Mouse (Mus musculus) MEL-GATA-1-ER (cell line): ENCODE measurements around the gene Teddm2.

ENCODE experiments used
- DNase-seq: peaks from one replicate; pipeline ENCODE4 v3.0.0-alpha.2; 2012; ENCODE audit warnings: low read depth; ENCODE audit errors: extremely low read depth

Gene Teddm2

DNA sequence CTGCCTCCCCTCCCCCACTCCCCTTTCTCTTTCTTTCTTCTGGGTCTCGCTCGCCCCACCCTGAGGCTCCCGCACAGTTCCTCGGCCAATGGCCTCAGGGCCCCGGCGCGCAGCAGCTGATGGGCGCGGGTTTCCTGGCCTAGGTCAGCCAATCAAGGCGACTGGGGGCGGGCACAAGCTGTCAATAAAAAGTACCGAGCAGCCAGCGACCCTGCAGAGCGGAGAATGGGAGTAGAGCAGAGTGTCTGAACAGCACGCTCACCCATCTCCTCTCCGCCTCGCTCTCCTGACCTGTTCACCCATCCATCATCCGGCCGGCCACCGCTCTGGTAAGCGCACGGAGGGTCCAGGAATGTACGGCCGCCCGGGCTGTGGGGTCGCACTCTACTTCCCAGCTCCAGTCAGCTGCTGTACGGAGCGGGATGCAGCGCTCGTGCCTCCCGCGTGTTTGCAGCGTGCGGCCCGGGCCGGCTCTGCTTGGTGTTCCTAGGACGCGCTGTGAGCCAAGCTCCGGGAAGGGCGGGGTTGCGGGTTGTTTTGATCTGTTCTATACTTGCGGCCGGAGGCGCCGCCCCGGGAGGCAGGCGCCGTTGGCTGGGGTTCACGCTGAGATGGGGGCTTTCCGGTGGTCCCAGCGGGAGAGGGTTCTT lies at the start of gene Teddm2, which contains the start of gene Glul:
Gene Teddm2 (minus strand): TSS at position 498 of the 650 bp plus-strand sequence.
Gene Glul (plus strand): TSS at position 214 of the 650 bp plus-strand sequence.
- DNase-seq: peak; percentile 80

- DNase-seq: no peak
These were observed 47.8 kb upstream of the Teddm2 start for GRCm38 (mm10) chr1:153947837-153948236.

DNA sequence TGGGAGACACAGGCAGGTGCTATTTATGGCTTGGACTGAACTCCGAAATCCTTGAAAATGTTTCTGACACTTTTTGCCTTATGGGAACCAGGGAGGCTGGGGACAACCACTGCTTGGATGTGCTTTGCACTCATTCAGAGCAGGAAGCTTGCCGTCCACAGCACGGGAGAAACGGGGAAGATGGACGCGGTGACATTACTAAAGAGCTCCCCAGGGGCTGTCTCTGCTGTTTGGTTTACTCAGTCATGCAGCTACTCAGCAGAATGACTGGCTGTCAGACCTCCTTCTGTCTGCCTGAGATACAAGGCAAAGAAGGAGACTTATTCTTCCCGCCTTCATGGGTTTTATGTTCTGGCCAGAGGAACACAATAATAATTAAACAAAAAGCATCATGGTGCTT lies 46.9 kb upstream of the Teddm2 start:
- DNase-seq: no peak

- no peak for DNase-seq
These were observed 45.2 kb upstream of the Teddm2 start for GRCm38 (mm10) chr1:153945181-153945580.

DNA sequence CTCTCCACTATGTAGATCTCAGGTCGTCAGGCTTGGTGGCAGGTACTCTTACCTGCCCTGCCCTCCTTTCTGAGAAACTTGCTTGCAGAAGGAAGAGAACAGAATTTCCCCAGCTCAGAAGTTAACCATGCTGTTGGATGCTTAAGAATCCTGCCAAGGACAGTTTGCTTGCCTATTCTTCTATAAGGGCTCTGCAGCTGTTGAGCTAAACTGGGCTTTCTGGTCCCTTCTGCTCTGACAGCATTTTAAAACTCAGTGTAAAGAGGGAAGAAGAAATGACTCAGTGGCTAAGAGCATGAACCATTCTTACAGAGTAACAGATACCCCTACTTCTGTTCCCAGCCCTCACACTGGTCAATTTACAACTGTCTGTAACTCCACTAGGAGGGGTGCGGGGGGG lies 41.0 kb upstream of the Teddm2 start:
- no peak for DNase-seq

- DNase-seq: no peak
These were observed 37.0 kb upstream of the Teddm2 start for GRCm38 (mm10) chr1:153937025-153937424.

DNA sequence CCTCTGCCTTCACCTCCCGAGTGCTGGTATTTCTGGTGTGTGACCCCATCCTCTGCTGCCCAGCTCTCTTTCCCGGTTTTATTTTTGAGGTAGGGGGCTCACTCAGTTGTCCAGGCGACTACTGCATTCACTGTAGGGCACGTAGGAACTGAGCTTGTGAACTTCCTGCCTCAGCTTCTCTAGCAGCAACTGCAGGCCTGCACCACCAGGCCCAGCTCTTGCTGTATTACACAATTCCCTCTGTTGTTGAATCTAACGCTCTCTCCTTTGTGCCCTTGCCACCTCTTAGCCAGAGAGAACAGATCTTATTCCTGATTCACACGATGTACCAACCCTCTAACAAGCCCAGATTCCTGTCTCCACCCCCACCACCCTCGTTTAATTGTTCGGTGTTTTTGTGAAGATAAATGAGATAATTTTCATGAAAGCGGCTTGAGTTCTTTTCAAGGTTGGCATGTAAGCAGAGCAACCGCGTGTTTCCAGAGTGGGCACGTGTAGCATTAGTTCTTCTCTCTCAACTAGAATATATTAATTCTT lies 35.9 kb upstream of the Teddm2 start:
- DNase-seq: no peak

DNA sequence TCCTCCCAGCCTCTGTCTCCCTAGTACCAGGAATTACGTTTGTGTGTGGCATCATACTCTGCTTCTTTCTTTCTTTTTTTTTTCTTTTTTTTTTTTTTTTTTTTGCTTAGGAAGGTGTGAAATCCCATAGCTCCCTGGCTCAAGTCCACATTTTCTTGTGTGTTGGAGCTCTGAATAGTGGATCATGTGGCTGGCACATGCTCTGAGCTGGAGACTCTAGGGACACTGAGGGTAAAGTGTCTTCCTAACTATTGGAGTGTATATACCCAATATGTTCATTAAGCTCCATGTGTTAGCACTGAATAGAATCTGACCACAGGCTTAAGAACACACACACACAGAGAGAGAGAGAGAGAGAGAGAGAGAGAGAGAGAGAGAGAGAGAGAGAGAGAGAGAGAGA lies 33.7 kb upstream of the Teddm2 start:
- no peak for DNase-seq

DNA sequence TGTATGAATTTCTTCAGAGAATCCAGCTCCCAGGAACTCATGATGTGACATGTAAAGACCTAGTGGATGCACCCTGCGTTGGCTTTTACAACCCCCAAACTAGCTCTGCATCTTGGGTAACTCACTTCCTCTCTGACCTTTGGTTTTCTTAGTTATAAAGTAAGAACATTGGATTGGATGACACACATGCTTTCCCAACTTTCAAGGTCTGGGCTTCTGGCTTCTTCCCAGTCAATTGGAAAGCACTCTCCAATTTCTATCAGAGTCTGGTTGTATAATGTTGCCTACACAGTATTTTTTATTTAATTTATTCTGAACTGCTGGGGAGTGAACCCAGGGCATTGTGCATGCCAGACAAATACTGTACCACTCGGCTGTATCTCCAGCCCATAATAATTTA lies 30.4 kb upstream of the Teddm2 start:
- DNase-seq: no peak

GRCm38 (mm10) chr1:153924395-153925385 lies 24.7 kb upstream of the Teddm2 start:
- DNase-seq: no peak

- no peak for DNase-seq
These were observed 22.6 kb upstream of the Teddm2 start for GRCm38 (mm10) chr1:153922571-153923021.

DNA sequence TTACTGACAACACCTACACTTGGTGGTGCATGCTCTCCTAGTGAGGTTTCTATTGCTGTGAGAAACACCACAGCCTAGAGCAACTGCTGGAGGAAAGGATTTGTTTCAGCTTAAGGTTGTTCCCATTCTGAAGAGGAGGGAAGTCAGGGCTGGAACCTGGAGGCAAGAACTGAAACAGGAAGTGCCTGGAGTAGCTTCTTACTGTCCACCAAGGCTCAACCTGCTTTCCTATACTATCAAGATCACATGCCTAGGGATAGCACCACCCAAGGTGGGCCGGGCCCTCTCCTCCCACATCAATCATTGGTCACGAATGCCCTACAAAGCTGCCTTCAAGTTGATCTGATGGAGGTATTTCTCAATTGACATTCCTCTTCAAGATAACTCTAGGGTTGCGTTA lies 21.6 kb upstream of the Teddm2 start:
- DNase-seq: no peak

DNA sequence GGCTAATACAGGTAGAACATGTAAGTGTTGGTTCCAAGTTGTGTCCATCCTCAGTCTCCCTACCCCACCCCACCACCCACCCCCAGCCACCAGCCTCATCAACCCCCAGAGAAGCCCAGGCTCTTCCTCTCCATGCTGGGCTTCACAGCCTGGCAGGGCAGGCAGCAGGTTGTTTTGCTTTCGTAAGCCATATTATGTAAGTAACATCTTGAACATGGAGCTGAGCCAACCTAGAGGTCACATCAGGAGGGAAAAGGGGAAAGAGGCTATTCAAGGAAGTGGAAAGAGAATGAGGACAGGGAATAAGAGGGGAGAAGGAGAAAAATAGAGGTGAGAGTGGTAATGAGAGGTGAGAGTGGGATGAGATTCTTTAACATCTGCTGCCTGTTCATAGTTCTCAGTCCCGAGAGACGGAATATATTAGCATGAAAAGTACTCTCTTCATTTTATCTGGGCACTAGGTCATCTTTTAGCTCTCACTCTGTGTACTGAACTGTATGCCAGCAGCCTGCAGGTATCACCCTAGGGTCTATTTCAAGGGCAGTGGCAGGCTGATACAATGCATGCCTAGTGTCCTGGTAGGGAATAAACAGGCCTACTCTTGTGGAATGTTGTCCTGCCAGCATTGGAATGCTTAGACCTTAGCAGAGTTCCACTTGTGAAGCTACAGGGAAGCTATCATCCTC lies 18.6 kb upstream of the Teddm2 start:
- DNase-seq: no peak

DNA sequence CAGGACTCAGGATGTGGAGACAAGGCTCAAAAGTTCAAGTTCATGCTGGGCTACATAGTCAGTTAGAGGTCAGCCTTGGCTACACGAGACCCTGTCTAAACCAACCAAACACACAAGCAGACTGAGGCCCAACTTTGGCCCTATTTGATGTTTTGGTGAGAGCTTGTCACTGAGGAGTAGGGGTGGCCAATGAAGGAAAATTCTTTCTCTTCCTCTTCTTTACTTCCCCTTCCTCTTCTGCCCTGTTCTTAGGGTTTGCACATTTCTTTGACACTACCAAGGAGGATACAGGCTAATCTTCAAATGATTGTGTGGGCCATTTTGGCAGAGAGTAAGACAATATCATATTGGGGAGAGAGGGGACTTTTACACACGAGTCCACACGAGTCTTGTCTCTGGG lies 13.8 kb upstream of the Teddm2 start:
- DNase-seq: no peak

DNA sequence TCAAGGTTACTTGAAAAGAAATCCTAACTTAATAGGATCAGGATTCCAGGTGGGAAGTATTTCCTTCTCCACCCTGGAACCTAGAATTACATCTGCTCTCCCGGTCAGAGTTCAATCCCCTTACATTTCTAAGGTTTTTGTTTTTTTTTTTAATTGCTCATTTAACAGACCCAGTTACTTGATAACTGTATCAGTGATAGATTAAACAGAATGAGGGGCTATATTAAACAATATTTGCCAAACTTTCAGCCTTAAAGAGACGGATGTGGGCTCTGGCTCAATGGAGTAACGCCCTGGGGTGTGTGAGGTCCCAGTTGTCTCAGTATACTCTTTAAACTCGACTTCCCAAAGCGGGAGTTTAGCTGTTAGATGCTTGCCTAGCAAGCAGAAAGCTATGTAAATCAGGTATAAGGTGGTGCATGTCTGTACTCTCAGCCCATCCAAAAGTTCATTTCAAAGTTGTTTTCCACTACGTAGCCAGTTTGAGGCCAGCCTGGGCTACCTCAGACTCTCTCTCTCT lies 11.3 kb upstream of the Teddm2 start:
- DNase-seq: no peak

- DNase-seq: no peak
These were observed 10.4 kb upstream of the Teddm2 start for GRCm38 (mm10) chr1:153910423-153910822.

GRCm38 (mm10) chr1:153909963-153910291 lies 9.9 kb upstream of the Teddm2 start:
- no peak for DNase-seq

DNA sequence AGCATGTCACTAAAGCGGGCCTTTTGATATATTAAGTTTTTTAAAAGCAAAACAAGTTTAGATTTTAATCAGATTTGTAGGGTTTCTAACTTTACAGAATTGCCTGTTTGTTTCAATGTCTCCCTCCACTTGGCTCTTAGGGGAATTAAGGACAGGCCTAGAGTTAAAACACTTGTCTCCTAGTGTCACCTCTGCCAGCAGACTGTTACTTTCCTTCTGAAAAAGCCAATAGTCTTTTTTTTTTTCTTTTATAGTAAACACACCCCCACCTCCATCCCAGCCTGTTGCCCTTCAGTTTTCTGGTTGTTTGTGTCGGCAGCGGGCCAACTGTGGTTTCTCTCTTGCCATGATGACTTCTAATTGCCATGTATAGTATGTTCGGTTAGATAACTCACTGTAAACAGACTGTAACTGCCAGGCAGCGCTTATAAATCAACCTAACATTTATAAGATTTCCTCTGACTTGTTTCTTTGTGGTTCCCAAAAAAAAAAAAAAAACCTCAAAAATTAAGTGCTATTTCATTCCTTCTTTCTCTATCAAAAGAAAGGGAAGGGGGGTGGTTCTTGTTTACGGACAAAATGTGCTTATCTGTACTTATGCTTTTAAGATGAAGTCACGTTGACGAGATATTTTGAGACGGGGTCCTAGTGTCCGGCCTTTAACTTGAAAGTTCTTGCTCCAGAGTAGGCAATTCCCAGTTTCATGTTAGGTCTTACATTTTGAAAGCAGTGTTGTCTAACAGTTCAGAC lies 9.4 kb upstream of the Teddm2 start:
- no peak for DNase-seq

DNA sequence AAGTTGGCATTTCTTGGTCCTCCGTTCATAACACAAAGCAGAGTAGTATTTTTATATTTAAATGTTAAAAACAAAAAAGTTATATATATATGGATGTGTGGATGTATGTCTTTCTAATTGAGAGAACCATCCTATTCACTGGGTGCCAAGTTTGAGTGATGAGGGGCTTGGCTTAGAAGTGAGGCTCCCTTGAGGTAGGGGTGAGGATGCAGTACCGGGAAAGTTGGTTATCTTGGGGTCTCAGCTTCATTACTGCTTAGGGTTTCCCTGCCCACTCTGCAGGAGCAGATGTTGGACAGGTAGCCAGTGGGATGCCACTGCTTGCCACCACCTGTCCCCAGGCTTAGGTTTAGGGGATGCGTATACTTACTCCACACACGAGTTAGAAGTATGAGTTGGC lies 8.7 kb upstream of the Teddm2 start:
- no peak for DNase-seq

- no peak for DNase-seq
These were observed 8.2 kb upstream of the Teddm2 start for GRCm38 (mm10) chr1:153908208-153908607.

- DNase-seq: no peak
These were observed 5.9 kb upstream of the Teddm2 start for GRCm38 (mm10) chr1:153905884-153906283.
